Mouse (Mus musculus): Measurements from ENCODE around the gene 1110012L19Rik.
"Not testable (repeated sequence)": the region's sequence is repeated elsewhere in the genome, so short reads cannot be mapped to it uniquely, and the experiment has no call there.

The 1110012L19Rik gene

DNA sequence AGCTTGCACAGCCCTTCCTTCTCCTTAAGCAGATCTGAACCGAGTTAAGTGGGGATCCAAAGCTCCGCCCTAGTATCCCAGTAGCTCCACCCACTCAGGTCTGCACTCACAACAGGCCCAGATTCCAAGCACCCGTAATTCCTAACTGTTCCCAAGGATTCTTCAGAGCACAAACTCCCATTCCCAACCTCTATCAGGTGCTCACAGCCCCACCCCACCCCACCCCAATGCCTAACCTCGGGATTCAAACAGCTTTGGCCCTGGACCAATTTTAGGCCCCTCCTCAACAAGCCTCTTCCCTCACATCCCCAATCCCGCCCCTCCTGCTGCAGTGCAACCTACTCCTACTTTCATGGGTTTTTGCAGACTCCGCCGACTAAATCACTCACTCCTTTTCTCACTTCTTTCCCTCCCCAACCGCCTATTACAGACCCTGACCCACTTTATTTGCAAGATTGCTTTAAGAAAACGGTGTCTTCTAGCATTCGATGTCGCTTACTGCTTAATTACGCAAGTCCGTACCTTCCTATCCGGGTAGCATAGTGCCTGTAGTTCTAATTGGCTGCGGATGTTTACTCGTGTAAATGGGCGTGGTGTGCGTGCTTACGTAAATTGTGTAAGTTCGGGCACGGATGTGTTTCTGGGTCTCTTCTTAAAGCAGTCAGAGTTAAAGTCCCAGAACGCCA is at the start of gene 1110012L19Rik:
TSS of gene 1110012L19Rik (plus strand) at position 602 of the 686 bp plus-strand sequence.
- DNase-seq (ENCODE audit: low spot score): peak; percentile 74

DNA sequence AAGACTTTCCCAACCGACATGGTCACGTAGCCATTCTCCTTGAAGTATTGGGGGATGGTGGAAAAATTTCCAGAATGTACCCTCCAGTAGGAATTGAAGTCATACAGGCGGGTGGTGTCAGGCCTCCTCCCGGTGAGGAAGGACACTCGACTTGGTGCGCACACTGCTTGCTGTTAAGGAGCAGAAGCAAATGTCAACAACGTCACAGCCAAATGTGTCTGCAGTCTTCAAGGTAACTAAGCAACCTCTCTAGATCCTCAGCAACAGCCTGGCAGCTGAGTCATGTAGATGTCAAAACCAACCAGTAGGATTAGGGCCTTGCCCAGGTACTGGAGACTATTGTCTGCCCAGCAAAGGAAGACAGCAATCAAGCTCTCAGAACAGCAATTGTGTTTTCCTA is 22.7 kb upstream of the 1110012L19Rik start:
- DNase-seq (ENCODE audit: low spot score): no peak

DNA sequence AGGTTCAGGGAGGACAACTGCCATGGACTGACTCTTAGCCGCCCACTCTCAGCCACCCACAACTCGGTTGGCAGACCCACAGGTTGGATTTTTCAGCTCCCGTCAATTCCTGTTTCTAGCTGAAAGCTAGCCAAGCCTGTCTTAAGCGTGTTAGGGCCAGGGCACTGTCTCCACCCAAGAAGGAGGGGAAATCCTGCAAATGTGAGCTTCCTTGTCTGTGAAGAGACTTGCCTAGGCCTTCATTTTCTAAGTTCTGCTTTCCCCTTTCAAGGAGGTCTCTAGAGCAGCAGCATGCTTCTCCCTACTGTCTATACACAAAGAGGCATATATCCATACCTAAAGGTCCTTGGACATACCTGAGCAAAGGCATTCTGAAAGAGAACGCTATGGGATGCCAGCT is 22.2 kb upstream of the 1110012L19Rik start:
- no peak for DNase-seq (ENCODE audit: low spot score)

DNA sequence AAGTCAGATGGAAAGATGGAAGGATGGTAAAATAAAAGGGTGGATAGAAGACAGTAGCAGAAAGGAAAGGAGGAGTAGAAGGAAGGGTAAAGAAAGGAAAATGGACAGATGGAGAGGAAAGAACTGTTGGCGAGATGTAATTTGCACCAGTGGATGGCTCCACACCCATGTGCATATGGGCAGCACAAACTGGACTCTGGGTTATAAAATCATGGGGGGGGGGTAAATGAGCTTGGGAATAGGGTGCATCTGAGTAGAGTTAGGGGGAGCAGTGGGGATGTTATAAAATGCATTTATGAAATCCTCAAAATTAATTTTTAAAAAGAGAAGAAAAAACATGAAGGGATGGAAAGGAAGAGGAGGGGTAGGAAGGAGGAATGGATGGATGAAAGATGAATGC is 21.5 kb upstream of the 1110012L19Rik start:
- DNase-seq (ENCODE audit: low spot score): no peak

DNA sequence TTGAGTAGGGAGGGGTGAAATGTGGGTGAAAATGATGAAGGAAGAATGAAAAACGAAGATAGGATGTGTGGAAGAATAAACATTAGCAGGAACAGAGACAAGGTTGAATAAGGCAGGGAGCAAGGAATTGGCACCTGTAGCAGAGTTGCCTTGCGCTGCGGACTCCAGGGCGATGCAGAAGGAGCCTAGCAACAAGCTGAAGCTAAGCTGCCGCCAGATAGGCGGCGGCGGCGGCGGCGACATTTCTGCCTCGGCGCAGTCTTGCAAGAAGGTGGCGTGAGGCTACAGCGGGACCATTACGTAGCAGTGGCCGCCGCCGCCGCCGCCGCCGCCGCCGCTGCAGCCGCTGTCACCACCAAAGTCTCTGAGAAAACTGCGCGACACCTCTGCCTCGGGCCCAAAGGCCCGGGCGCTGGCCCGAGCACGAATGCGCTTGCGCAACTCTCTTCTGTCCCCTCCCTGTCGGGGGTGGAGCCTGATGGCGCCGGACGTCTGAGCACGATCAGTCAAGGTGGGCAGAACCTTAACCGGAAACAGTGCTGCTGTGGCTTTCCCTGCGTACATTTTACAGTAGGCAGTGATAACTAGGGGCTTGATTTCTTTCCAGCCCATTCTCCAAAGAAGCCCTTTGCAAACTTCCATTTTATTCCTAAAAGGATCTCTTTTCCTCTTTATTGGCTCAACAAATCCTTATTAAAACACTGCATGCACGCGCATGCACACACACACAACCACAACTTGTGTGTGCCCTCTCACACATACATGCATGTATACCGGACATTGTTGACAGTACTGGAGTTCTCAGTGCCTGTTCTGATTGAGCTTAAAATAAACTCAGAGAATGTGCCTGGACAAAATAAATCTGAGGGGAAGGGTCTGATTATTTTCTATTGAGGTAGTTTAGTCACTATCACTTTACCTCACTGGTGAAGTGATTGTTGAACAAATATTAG is 20.7 kb upstream of the 1110012L19Rik start, which contains the start of gene Ids:
TSS of gene Ids (minus strand) at position 424 of the 953 bp plus-strand sequence.
- DNase-seq (ENCODE audit: low spot score): peak; percentile 84

DNA sequence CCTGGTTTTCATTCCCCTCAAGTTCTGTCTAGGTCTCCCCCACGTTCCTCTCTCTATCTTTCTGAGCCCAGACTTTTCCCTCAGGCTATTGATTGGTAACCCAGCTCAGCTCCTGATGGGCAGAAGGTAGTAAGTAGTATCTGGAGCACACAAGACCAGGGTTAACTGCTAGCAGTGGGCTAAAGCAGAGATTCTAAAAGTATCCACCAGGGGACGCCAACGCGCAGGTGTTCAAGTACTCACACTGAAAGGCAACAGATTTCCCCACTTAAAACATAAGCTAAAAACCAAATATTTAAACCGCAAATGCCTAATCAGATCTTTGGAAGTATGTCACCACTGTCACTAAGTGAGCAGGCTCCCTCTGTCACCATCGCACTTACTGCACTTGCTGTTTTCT is 15.9 kb upstream of the 1110012L19Rik start:
- not testable (repeated sequence) for DNase-seq (ENCODE audit: low spot score)

DNA sequence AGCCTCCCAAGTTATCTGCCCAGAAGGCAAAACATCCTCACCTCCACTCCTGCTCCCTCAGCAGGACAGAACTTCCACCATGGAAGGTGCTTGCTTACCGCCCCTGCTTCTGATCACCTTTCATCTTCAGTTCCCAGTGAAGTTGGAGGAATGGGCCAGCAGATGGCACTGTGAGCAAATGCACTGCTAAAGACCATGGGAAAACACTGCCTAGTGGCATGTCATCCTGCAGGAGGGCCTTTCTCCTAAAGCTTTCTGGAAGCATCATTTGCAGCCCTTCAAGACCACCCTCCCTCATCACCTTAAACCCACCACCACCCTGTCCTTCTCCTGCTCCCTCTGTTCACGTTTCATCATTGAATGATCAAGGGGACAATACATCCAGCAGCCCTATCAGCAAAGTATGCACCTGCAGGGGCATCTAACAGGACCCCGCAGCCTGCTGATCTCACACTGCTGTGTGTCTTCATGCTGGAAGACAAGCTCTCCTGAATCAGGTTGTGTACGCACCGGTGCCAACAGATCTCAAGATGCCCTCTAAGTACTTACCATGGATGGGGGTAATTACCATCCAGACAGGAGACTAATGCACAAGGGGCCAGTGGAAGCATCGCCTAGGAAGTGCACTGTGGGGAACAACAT is 11.1 kb upstream of the 1110012L19Rik start:
- DNase-seq (ENCODE audit: low spot score): not testable (repeated sequence)

DNA sequence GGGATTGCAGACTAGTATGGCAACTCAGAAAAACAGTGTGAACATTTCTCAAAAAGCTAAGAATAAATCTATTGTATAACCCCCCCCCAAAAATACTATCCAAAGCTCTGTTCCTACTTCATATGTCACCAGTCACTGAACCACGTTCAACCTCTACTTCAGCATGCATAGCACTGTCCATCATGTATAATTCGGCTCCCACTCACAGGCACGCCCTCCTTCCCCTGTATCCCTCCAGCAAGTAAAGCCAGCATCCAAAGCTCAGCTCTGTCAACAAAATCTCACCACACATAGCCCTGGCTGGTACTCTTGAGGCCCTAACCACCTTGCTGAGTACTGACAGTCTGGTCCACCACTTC is 781 bp upstream of the 1110012L19Rik start:
- DNase-seq (ENCODE audit: low spot score): no peak

DNA sequence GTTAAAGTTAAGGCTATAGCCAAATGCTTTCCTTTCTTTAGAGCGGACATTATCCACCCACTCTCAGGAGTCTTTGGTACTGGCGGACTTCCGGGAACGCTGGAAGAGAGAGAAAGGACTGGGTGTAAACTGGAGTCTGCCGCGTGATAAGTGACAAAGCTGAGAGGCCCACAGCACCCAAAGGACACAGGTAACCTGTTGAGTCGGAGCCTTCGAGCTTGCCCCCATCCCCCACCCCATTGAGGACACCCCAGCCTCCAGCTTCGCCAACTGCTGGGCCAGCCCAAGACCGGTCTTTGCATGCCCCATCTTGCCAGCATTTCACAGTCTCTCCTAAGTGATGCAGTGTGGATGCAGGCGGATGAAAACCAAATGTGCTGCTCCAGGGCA is 280 bp downstream of the 1110012L19Rik start:
- DNase-seq (ENCODE audit: low spot score): no peak

DNA sequence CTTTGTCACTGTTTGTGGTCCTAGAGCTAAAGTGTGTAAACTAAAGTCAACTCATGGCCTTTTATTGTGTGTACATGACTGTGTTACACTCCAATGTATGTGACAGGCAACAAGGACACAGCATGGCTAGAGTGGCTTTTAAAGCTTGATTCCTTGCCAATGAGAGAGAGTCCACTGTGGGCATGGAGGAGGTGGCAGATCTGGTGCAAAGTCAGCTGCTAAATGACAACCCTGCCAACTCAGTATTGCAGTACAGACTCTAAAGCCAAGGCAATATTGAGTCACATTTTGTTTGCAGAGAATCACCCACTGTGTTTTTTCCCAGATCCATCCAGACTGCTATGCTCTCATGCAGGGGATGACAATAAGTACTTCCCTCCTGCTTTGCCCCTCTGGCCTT is 7.0 kb downstream of the 1110012L19Rik start:
- not testable (repeated sequence) for DNase-seq (ENCODE audit: low spot score)

DNA sequence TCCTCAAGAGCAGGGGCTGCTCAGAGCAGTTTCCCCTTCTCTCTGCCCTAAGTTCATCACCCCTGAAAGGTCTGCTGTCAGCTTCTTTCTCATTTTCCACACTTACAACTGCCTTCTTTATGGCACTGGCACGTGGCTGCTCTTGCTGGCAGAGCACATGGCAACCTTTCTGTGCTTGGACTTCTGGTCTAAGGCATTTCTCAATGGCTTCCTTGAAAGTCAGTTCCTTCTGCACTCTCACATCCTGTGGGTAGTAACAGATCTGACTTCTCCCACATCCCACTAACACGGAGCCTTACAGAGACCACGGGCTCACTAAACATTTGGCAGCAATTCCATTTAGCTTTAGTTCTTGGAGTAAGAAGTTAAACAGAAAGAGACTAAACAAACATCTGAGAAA is 39.8 kb downstream of the 1110012L19Rik start:
- not testable (repeated sequence) for DNase-seq (ENCODE audit: low spot score)

All from retina, embryonic 14.5 days (tissue).